Mouse (Mus musculus) liver, adult (tissue): Measurements from ENCODE around the gene Nhlh2.

Experiments
- GATA4 ChIP-seq: IDR thresholded peaks from 2 replicates; pipeline ENCODE4 v1.6.1; 2014; ENCODE audit warnings: mild to moderate bottlenecking, low read length; ENCODE audit not compliant: insufficient replicate concordance

The Nhlh2 gene

DNA sequence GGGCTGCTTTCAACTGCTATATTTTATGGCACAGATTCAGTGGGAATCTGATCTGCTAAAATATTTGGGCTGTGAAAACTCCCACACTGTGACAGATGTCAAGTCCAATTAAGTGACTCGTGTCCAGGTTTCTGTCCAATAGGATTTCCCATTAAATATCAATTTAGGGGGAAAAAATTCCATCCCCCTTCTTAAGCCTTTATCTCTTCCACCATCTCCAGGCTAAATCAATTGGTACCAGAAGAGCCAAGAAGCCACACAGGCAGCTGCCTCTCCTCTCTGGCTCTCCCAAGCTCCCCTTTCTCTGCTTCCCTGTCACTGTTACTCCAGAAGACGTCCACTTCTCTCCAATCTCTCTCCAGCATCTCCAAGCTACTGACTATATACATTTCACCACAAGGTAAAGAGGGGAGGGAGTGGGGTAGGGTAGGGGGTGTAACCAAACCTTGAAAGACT, at the start of gene Nhlh2:
TSS of gene Nhlh2 (plus strand) at position 151 of the 456 bp plus-strand sequence.
- TF ChIP-seq GATA4 = no peak

DNA sequence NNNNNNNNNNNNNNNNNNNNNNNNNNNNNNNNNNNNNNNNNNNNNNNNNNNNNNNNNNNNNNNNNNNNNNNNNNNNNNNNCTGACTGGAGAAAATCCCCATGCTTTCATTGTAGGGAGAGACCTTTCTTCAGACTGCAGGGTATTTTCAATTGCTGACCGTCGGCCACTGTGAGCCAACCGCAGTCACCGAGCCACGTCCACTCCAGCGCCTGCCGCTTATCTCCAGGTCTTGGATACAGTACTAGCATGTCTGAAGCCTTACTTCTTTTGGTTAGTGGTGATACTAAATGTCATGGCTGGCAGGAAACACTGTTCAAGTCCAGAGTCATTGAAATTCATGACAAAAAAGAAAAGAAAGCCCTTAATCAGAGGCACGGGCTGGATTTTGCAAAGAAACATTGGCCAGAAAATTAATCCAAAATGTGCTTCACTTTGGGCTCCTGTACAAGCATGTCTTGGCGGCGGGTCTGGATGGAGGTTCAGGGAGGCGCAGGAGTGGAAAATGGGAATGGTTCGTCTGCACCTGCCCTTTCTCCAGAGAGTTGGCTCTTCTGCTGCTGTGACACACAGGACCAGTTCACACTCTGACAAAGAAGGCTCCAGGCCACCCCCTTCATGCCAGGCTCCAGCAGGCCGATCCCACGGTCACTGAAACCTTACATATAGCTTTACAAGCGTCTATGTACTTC, 48.6 kb upstream of the Nhlh2 start:
- no peak for TF ChIP-seq GATA4

DNA sequence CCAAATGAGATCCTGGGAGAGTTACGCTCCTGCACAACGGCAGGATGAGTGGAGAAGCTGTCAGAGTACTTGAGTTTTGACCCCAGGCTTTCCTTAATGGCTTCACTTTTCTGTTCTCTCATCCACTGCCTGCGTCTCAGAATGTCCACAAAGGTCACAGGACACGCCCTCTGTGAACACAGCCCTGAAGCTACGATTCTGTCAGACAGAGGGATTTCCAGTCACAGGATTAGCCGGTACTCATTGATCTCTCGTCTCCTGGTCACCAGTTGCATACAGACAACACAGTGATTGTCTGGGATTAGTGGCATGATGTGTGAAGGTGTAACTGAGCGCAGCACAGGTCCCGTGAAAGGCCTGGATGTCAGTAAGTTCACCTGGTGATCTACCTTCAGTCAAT, 46.4 kb upstream of the Nhlh2 start:
- no peak for TF ChIP-seq GATA4

DNA sequence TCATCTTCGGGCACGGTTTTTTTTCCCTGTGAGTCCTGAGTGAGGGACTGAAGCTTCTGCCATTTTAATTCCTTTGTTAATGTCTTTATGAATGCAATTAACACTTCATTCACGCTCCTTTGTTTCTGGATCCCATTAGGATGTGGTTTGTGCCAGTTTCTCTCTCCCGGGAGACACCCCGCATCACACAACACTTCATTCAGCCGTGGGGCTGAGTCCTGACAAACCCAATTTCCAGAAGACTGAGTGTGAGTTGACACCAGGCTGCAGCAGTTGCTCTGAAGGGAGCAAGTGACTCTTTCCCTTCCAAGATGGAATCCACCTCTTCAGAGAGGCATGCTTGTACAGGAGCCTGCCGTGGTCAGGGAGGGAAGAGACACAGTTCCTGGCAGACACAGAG, 45.5 kb upstream of the Nhlh2 start:
- no peak for TF ChIP-seq GATA4

DNA sequence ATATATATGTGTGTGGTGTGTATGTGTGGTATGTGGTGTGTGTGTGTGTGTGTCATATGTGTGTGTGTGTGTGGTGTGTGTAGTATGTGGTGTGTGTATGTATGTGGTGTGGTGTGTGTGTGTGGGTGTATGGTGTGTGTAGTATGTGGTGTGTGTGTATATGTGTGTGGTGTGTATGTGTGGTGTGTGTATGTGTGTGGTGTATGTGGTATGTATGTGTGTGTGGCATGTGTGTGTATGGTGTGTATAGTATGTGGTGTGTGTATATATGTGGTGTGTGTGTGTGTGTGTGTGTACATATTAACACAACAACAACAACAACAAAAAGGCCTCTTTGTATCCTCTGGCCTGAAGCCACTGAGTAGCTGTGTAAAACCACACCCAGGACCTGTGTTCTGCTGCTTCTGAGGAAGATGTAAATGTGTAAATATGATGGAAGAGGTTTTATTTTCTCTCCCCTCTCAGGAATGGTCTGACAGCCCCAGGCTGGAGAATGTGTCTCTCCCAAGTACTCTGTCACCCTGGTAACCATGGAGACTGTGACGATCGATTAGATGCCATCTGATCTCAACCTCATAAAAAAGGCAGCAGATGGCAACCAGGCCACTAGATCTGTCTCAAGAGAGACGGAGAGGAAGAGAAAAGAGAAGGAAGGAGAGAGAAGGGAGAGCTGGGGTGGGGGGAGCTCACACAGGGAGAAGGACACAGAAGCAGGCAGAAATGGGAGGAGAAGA, 42.9 kb upstream of the Nhlh2 start:
- no peak for TF ChIP-seq GATA4

DNA sequence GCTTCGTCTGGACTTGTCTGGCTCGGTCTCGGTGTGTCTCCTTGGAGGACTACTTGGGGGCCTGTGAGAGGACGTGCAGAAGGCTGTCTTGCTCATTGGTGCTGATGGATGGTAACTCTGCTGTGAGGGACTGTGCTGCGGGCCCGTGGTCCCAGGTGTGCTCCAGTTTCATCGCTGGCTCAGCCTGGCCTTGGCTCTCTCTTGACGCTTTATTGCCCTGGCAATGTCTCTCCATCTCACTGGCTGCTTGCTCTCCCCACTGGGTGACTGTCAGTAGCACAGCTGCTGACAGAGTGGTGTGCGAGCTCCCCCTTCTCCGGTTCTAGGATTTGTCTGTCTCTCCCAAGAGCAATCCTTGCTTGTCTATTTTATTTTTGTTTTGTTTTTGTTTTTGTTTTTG, 34.5 kb upstream of the Nhlh2 start:
- no peak for TF ChIP-seq GATA4

DNA sequence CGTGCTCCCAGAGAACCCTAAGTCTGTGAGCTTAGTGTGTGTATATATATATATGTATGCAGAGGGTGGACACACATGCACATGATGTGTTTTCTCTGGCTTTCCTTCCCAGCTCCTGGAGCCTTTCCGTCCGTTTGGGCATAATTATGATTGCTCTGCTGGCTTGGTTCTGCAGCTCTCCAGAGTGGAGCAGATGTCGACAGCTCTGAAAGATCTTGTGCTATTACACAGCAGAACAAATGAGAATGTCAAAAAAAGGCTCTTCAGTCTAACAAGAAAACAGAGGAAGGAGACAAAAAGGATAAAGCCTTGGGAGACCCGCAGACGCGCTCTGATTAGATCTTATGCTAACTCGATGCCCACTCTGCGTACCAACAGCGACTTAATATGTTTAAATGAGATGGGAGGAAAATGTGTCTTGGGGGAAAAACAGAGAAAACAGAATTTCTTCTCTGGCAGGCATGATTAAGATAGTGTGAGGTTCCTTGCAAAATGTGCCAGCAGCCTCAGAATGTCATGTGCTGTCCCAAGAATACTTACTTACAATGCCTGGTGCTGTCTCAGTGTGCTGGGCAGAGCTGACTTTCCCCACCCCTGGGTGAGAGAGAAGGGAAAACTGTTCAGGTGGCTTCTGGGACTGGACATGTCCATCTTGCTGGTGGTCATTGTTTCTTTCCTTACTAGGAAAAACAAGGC, 31.4 kb upstream of the Nhlh2 start:
- no peak for TF ChIP-seq GATA4

DNA sequence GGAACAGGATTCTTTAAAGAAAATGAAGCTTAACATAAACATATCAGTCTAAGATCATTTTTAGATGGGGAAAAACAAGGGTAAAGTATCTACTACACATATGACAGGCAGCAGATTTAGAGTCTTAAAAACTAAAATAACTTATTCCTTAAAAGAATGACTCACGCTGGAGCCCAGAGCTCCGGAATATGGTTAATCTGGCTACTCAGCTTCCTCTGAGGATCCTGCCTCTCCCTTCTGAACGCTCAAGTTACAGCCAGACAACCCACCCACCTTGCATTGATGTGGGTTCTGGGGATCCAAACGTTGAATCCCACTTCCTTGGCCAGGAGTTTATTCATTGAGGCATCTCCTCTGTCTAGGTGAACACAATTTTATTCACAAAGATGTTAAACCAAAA, 26.0 kb upstream of the Nhlh2 start:
- TF ChIP-seq GATA4 = no peak

DNA sequence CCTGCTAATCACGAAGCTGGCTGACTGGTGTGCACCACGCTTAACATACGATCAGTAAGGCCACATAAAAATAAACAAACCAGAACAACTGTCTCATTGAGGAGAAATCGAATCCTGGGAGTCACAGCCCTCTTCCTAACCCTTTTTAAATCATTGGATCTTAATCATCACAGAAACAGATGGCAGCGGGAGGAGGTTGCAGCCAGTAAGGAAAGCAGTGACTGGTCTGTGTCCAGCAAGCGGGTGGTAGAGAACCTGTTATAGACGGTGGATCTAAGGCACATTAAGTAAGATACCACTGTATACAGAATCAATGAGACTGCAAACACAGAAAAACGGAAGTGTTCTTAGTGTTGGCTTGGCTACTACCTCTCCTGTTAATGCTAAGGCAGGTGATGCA, 24.2 kb upstream of the Nhlh2 start:
- no peak for TF ChIP-seq GATA4

DNA sequence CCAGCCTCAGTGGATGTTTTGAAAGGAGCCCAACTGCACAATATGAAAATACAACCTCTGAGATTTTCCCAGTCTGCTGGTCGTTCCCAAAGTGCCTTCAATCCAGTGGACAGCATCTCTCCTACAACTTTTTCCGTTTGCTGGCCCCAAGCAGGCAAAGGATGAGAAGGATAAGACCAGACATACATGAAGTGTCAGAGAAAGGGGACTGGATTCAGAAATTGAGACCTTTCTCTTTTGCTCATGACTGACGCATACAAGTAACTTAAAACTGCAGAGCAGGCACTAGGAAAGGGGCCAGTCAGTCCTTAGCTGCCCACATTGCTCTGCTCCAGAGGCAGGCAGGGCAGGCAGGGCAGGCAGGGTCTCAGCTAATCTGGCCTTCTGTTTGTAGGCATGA, 19.7 kb upstream of the Nhlh2 start:
- no peak for TF ChIP-seq GATA4

DNA sequence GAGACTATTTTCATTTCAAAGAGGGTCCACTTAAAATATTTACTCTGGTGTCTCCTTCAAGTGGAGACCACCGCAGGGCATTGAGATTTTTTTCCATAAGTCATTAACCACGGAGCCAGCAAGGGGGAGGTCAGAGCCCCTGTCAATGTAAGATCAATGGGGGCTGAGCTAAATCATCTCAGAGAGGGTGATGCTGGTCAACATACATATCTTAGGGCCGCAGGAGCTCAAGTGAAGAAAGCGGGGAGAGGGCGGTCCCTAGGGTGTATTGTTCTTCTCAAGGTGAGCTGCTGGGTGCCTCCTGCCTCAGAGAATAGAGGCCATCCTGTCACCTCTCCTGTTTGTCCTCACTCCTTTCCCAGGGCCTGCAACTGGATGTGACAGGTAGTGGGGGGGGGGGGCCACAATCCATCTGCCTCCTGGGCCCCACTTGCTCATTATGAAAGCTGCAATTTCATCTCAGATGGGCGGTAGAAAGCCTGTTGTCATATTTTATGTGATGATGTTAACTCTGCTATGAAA, 18.8 kb upstream of the Nhlh2 start:
- TF ChIP-seq GATA4 = no peak

DNA sequence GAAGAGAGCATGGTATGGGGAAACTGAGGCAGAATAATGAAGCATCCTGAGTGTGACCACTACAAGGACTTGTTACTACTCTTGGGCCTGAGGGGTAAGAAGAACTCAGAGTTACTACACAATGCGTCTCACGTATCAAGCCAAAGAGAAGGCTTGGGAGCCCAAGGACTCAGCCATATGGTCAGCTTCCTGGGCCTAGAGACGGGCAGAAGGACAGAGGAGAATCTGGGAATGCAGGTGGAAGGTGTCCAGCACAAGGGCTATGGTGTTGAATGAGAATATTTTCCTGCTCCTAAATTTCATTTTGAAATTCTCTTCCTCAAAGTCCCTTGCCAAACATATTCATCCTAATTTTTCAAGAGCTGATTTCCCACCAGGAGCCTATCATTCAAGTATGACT, 12.0 kb upstream of the Nhlh2 start:
- TF ChIP-seq GATA4 = no peak

DNA sequence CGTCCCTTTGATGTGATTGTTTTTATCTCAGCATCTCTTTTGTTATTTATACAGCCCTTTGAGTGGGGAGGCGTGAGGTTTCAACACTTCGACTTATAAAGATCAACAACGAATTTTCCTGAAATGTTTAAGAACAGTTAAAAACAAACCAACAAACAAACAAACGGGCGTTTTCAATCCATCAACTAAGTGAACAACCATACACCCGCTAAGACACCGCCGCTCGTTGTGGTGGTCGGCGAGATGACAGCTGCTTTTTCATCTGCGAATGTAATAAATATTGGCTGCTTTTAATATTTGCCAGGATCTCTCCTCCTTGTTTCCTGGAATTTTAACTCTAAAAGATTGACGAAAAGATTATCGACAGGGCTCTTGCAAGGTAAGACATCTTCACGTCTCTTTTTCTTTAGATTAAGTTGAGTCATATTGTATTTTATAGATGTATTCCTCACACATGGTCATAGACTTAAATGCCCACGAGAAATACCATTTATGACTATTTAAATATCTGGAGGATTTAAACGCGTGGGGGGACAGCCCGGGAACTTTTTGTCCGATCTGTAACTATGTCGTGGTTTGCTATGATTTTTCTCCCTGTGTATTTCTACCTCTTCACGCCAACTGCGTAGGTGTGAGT, 923 bp downstream of the Nhlh2 start:
- no peak for TF ChIP-seq GATA4

DNA sequence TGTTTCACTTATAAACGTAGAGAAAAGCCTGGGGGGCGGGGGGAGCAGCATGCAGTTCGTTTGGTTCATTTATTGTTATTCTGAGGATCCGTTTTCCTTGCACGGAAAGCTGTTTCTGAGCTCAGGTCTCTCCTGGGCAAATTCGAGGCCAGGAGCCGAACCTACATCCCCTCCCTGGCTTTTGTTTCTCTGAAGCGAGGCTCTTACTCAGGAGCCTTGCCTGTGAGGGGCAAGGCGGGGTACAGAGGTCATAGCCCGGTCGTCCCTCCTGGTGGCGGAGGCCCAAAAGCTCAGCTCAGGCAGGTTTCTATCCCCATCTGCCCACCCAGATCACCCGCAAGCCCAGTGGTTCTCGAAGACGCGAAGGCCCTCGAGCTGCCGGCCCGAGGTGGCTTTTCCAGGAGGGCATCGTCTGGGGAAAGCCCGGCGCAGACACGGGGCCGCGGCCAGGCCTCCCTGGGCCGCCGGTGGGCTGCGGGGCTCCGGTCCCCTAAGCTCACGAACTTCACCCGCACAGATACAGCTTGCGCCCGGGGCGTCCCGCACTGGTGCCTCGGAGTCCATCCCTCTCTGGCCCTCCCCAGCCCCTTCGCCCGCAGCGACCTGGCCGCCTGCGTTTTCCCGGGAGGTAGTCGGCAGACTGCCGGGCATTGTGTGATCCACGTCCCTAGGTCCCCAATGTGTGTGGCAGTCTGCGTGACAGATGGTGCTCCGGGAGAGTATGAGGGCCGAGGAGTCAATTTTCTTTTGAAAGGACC, 1.6 kb downstream of the Nhlh2 start:
- TF ChIP-seq GATA4 = no peak
